Mouse (Mus musculus): ENCODE measurements around the gene Ccdc90b. TPM values are rescaled to one million over a fixed set of nuclear protein-coding genes. Genes with fewer than 3 reads are reported as not detected.

Gene Ccdc90b
- polyA plus RNA-seq, 1 experiment = 6.3 TPM

DNA sequence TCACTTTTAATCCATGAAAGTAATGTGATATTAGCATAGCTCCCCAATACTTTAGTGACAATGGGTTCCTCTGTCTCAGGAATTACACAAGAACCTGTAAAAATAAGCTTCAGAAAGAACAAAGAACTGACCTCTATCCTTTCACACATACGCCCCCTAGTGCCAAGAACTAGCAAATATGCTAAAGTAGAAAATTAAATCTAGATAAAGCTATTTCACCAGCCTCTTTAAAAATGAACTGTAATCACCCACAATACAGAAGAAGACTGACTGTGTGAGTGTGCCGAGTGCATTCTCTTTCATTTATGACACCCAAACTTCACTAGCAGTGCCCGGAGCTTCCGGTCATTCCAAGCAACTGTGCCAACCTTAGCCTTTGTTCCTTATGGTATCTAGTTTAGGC is 10.0 kb upstream of the Ccdc90b start:
- TF ChIP-seq POLR2A (IDR thresholded peaks at IDR 0.05; ENCODE audit: borderline replicate concordance, control insufficient read depth, low read depth, low read length) (no peak), CTCF (IDR thresholded peaks at IDR 0.05; ENCODE audit: control insufficient read depth, insufficient read depth, low read length) (no peak)
- Histone ChIP-seq H3K27ac (ENCODE audit: control insufficient read depth, insufficient read depth, low read depth, low read length, poor library complexity) (no peak overlapping the region), H3K4me3 (replicated peaks; ENCODE audit: control insufficient read depth, low read depth, low read length) (no peak overlapping the region), H3K4me1 (ENCODE audit: control insufficient read depth, insufficient read depth, low read length) (no peaks in the 10 kb centered on the region)
- WGBS = 39% methylated on average over 4 of the region's 4 CpGs

DNA sequence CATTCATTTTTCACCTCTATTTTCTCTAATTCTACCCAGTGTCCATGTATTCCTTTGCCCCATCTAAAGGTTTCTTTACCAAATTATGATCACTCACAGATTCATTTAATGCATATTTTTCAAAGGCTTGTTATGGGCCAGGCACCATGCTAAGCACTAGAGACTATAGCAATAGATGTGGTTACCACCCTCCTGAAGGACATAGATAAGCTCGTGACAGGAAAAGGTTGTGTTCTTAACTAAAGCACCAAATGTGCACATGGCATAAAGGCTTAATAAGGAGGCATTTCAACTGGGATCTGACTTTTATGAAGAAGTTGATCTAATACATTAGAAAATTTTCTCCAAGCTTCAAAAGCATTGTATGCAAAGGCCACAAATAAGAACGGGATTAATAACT is 2.2 kb upstream of the Ccdc90b start:
- H3K4me1 ChIP-seq (ENCODE audit: control insufficient read depth, insufficient read depth, low read length) = peaks cover 2% of the 10 kb centered on the region; the same call in 1 of the 2 replicates
- no peak overlapping the region for H3K27ac ChIP-seq (ENCODE audit: control insufficient read depth, insufficient read depth, low read depth, low read length, poor library complexity)
- WGBS = 59% methylated on average over 2 of the region's 2 CpGs

DNA sequence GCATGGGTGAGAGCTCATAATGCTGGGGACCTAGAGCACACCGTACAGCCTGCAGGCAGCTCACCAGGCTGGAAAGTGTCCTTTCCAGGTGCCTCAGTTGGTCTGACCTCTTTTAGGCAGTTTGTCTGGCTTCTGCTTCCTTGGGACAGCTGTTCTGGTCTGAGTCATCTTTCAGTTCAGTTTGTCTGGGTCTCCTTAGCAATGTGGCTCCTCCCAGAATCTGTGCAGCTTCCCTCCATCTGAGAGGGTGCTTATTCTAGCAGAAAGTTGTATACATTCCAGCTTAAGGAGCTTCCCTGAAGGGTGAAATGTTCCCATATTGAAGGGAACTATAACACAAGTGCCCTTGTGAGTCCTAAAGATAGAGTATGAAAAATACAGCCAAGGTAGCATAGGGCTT is 5.8 kb downstream of the Ccdc90b start:
- TF ChIP-seq CTCF (IDR thresholded peaks at IDR 0.05; ENCODE audit: control insufficient read depth, insufficient read depth, low read length) (no peak), POLR2A (IDR thresholded peaks at IDR 0.05; ENCODE audit: borderline replicate concordance, control insufficient read depth, low read depth, low read length) (no peak)
- Histone ChIP-seq H3K27ac (ENCODE audit: control insufficient read depth, insufficient read depth, low read depth, low read length, poor library complexity) (no peak overlapping the region), H3K4me3 (replicated peaks; ENCODE audit: control insufficient read depth, low read depth, low read length) (no peak overlapping the region), H3K4me1 (ENCODE audit: control insufficient read depth, insufficient read depth, low read length) (no peaks in the 10 kb centered on the region)
- 95% methylated on average over 1 of the region's 1 CpGs for WGBS

More for the DNA sequence above, 2.2 kb upstream of the Ccdc90b start:
- TF ChIP-seq POLR2A (IDR thresholded peaks at IDR 0.05; ENCODE audit: borderline replicate concordance, control insufficient read depth, low read depth, low read length) (no peak), CTCF (IDR thresholded peaks at IDR 0.05; ENCODE audit: control insufficient read depth, insufficient read depth, low read length) (no peak)
- no peak overlapping the region for H3K4me3 ChIP-seq (replicated peaks; ENCODE audit: control insufficient read depth, low read depth, low read length)

DNA sequence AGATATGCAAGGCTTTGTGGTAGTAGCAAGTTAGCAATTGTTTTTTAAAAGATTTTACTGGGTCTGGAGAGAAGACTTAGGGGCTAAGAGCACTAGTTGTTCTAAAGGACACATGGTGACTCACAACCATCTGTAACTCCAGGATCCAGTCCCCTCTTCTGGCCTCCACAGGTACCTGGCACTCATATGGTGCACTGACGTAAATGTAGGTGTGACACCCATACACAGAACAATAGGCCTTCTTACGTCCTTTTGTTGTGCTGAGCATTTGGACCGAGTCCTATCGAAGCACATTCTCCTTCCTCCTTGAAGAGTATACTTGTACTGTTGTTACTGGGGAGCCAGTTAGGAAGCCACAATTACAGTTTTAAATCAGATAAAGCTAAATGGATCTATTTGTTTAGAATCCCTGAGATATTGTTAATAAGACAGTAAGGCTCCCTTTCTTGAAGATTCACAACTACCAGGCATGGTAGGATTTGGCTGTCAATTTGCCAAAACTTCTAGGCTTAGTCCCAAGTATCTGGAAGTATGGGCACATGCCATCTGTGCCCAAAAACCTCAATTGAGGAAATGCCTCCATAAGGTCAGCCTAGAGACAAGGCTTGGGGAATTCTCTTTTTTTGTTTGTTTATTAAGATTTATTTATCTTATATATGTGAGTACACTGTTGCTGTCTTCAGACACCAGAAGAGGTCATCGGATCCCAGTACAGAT is 19.7 kb downstream of the Ccdc90b start:
- H3K4me3 ChIP-seq (replicated peaks; ENCODE audit: control insufficient read depth, low read depth, low read length) = no peak overlapping the region
- H3K4me1 ChIP-seq (ENCODE audit: control insufficient read depth, insufficient read depth, low read length) = no peaks in the 10 kb centered on the region
- no peak overlapping the region for H3K27ac ChIP-seq (ENCODE audit: control insufficient read depth, insufficient read depth, low read depth, low read length, poor library complexity)
- WGBS = 85% methylated on average over 5 of the region's 5 CpGs
- TF ChIP-seq CTCF (IDR thresholded peaks at IDR 0.05; ENCODE audit: control insufficient read depth, insufficient read depth, low read length) (no peak), POLR2A (IDR thresholded peaks at IDR 0.05; ENCODE audit: borderline replicate concordance, control insufficient read depth, low read depth, low read length) (no peak)

DNA sequence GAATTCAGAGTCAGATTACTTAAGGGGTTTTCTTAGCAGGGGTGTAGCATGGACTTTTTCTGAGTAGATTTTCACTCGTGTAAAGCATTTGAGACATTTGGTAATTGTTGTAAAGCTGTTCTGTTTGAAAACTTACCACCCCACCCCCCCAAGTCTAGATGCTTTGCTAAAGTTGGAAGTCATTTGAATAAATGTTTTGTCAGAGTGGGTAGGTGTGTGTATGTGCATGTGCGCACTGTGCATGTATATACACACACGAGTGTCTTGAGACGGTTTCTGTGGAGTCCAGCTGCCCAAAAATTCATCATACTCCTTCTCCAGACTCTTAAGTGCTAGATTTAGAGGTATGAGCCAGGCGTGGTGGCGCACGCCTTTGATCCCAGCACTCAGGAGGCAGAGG is 22.6 kb downstream of the Ccdc90b start:
- no peak for TF ChIP-seq POLR2A (IDR thresholded peaks at IDR 0.05; ENCODE audit: borderline replicate concordance, control insufficient read depth, low read depth, low read length)
- no peak for TF ChIP-seq CTCF (IDR thresholded peaks at IDR 0.05; ENCODE audit: control insufficient read depth, insufficient read depth, low read length)
- no peak overlapping the region for H3K27ac ChIP-seq (ENCODE audit: control insufficient read depth, insufficient read depth, low read depth, low read length, poor library complexity)
- WGBS = 87% methylated on average over 7 of the region's 7 CpGs
- no peaks in the 10 kb centered on the region for H3K4me1 ChIP-seq (ENCODE audit: control insufficient read depth, insufficient read depth, low read length)
- no peak overlapping the region for H3K4me3 ChIP-seq (replicated peaks; ENCODE audit: control insufficient read depth, low read depth, low read length)

DNA sequence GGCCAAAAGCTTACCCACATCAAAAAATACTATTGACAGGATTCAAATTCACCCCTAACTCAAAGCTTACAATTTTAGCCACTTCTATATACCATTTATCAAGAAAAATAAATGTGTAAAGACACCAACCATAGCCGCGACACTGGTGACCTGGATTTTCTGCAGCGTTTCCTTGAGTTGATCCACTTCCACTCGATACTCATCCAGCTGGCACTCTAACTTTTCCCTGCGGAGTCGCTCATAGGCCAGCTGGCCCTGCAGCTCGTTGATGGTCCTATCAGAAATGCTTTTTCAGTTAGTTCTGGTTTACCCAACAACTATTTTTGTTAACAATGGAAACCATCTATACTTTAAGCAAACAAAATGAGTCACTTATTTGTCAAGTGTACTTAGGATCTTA is 29.0 kb downstream of the Ccdc90b start:
- no peak overlapping the region for H3K4me3 ChIP-seq (replicated peaks; ENCODE audit: control insufficient read depth, low read depth, low read length)
- TF ChIP-seq CTCF (IDR thresholded peaks at IDR 0.05; ENCODE audit: control insufficient read depth, insufficient read depth, low read length) (no peak), POLR2A (IDR thresholded peaks at IDR 0.05; ENCODE audit: borderline replicate concordance, control insufficient read depth, low read depth, low read length) (no peak)
- H3K27ac ChIP-seq (ENCODE audit: control insufficient read depth, insufficient read depth, low read depth, low read length, poor library complexity) = no peak overlapping the region
- 87% methylated on average over 7 of the region's 7 CpGs for WGBS
- no peaks in the 10 kb centered on the region for H3K4me1 ChIP-seq (ENCODE audit: control insufficient read depth, insufficient read depth, low read length)

DNA sequence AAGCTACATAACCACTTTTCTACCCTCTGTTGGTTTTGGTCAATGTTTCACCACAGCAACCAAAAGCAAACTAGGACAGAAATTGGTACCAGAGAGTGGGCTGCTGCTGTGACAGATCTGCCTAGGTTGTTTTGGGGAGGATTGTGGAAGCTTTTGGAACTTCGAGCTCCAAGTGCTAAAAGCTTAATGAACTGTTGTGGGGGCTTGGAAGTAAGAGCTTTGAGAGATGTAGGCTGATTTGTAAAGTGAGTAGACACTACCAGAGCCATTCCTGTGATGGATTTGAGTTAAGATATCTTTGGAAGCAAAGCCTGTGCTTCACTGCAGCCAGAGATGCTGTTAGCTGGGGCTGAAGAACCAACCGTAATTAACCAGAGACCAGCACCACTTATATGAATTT is 29.9 kb downstream of the Ccdc90b start:
- no peak overlapping the region for H3K27ac ChIP-seq (ENCODE audit: control insufficient read depth, insufficient read depth, low read depth, low read length, poor library complexity)
- 78% methylated on average over 2 of the region's 2 CpGs for WGBS
- TF ChIP-seq POLR2A (IDR thresholded peaks at IDR 0.05; ENCODE audit: borderline replicate concordance, control insufficient read depth, low read depth, low read length) = no peak
- no peak for TF ChIP-seq CTCF (IDR thresholded peaks at IDR 0.05; ENCODE audit: control insufficient read depth, insufficient read depth, low read length)

DNA sequence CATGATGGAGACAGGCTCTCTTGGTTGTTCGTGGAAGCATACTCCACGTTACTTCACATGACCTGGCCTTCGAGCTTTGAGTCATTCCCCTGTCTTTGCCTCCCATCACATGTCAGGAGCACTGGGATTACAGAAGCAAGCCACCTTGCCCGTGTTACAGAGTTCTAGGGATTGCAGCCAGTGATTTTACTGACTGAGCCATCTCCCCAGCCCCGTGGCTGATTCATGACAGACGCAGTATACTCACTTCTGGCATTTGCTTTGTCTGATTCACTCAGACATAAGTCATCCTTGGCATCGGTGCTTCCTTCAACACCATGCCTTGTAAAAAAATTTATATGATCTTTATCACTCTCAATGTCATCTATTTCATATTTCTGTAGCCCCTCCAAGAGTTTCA is 44.0 kb downstream of the Ccdc90b start:
- H3K4me1 ChIP-seq (ENCODE audit: control insufficient read depth, insufficient read depth, low read length) = no peaks in the 10 kb centered on the region
- H3K27ac ChIP-seq (ENCODE audit: control insufficient read depth, insufficient read depth, low read depth, low read length, poor library complexity) = no peak overlapping the region
- TF ChIP-seq POLR2A (IDR thresholded peaks at IDR 0.05; ENCODE audit: borderline replicate concordance, control insufficient read depth, low read depth, low read length) = no peak
- no peak for TF ChIP-seq CTCF (IDR thresholded peaks at IDR 0.05; ENCODE audit: control insufficient read depth, insufficient read depth, low read length)
- H3K4me3 ChIP-seq (replicated peaks; ENCODE audit: control insufficient read depth, low read depth, low read length) = no peak overlapping the region
- WGBS = 75% methylated on average over 7 of the region's 7 CpGs

More for the DNA sequence above, 29.9 kb downstream of the Ccdc90b start:
- no peak overlapping the region for H3K4me3 ChIP-seq (replicated peaks; ENCODE audit: control insufficient read depth, low read depth, low read length)
- H3K4me1 ChIP-seq (ENCODE audit: control insufficient read depth, insufficient read depth, low read length) = no peaks in the 10 kb centered on the region

DNA sequence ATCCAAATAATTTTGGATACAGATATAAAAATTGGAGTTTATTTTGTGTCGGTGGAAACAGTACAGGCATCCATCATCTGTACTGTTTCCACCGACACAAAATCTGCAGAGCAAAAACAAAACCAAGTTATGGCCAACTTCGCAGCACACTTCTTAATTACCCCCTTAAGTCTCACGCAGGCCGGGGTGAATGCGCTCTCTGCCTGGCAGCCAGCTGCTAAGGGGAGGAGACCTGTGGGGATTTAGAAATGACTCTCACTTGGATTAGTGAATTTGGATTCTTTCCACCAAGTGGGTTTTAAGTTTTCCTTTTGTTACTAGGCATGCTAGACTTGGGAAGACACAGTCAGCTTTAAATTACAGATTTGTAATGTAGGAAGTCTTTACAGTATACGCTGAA is 49.9 kb downstream of the Ccdc90b start:
- Histone ChIP-seq H3K4me1 (ENCODE audit: control insufficient read depth, insufficient read depth, low read length) (no peaks in the 10 kb centered on the region), H3K4me3 (replicated peaks; ENCODE audit: control insufficient read depth, low read depth, low read length) (no peak overlapping the region), H3K27ac (ENCODE audit: control insufficient read depth, insufficient read depth, low read depth, low read length, poor library complexity) (no peak overlapping the region)
- WGBS = 80% methylated on average over 7 of the region's 7 CpGs
- no peak for TF ChIP-seq CTCF (IDR thresholded peaks at IDR 0.05; ENCODE audit: control insufficient read depth, insufficient read depth, low read length)
- TF ChIP-seq POLR2A (IDR thresholded peaks at IDR 0.05; ENCODE audit: borderline replicate concordance, control insufficient read depth, low read depth, low read length) = no peak
